Mouse (Mus musculus): ENCODE results near the gene Usp25.

- TF ChIP-seq CEBPB (IDR thresholded peaks at IDR 0.05; ENCODE audit: insufficient read depth, poor library complexity, severe bottlenecking), result no peak
- no peak for TF ChIP-seq POLR2A (IDR thresholded peaks at IDR 0.05; ENCODE audit: insufficient read length, low read depth)
- no peak for TF ChIP-seq MYOD1 (IDR thresholded peaks at IDR 0.05; ENCODE audit: control insufficient read depth in 1 of 3, insufficient read length in 2 of 3, low read depth in 2 of 3)
- no peak for TF ChIP-seq USF1 (IDR thresholded peaks at IDR 0.05; ENCODE audit: low read depth)
- TF ChIP-seq MAX (IDR thresholded peaks at IDR 0.05; ENCODE audit: low read depth), result no peak
- TF ChIP-seq E2F4 (IDR thresholded peaks at IDR 0.05; ENCODE audit: insufficient read depth), result no peak
- no peak for TF ChIP-seq SRF (IDR thresholded peaks at IDR 0.05; ENCODE audit: control insufficient read depth, insufficient read length, low read depth)
- no peak for TF ChIP-seq MYOG (IDR thresholded peaks at IDR 0.05; ENCODE audit: control insufficient read depth in 1 of 3, insufficient read depth in 1 of 3, insufficient read length in 2 of 3, low read depth in 2 of 3)
- no peak for TF ChIP-seq TCF12 (IDR thresholded peaks at IDR 0.05; ENCODE audit: insufficient read depth, poor library complexity, severe bottlenecking)
These were observed 85.7 kb downstream of the Usp25 start for GRCm38 (mm10) chr16:77099018-77099869.
